Mouse (Mus musculus): ENCODE measurements around the gene Rapgef6. TPM values are rescaled to one million over a fixed set of nuclear protein-coding genes. Genes with fewer than 3 reads are reported as not detected.

Gene Rapgef6
- polyA plus RNA-seq, 1 experiment = 47.2 TPM

- H3K36me3 ChIP-seq (ENCODE audit: control insufficient read depth, insufficient read depth, low read length) = peaks cover 11% of the 10 kb centered on the region; the same call in 1 of the 2 replicates
- no peak overlapping the region for H3K4me3 ChIP-seq (ENCODE audit: extremely low read depth, insufficient read depth, insufficient read length)
- no peak for TF ChIP-seq POLR2A (IDR thresholded peaks at IDR 0.05; ENCODE audit: low read depth, low read length)
- TF ChIP-seq CTCF (IDR thresholded peaks at IDR 0.05; ENCODE audit: extremely low read depth, insufficient read depth, insufficient read length, insufficient replicate concordance) = no peak
- no peak for DNase-seq (ENCODE audit: low read depth in 1 of 2, low spot score in 2 of 2)
- H3K4me1 ChIP-seq (ENCODE audit: control insufficient read depth, insufficient read depth, insufficient read length) = peaks cover 2% of the 10 kb centered on the region
- no peaks in the 10 kb centered on the region for H3K27me3 ChIP-seq (ENCODE audit: control insufficient read depth, insufficient read depth, low read length)
- H3K27ac ChIP-seq (ENCODE audit: insufficient read depth, low read length) = no peak overlapping the region
- WGBS = 75% methylated on average over 2 of the region's 2 CpGs
Observed at GRCm38 (mm10) chr11:54621725-54622124, 99.1 kb downstream of the Rapgef6 start.

GRCm38 (mm10) chr11:54626905-54627304 is 104.3 kb downstream of the Rapgef6 start:
- no peak overlapping the region for H3K4me3 ChIP-seq (ENCODE audit: extremely low read depth, insufficient read depth, insufficient read length)
- TF ChIP-seq POLR2A (IDR thresholded peaks at IDR 0.05; ENCODE audit: low read depth, low read length) (no peak), CTCF (IDR thresholded peaks at IDR 0.05; ENCODE audit: extremely low read depth, insufficient read depth, insufficient read length, insufficient replicate concordance) (no peak)
- H3K27me3 ChIP-seq (ENCODE audit: control insufficient read depth, insufficient read depth, low read length) = no peaks in the 10 kb centered on the region
- WGBS = 11% methylated on average over 1 of the region's 1 CpGs
- H3K4me1 ChIP-seq (ENCODE audit: control insufficient read depth, insufficient read depth, insufficient read length) = peaks cover 2% of the 10 kb centered on the region
- H3K27ac ChIP-seq (ENCODE audit: insufficient read depth, low read length) = no peak overlapping the region
- H3K36me3 ChIP-seq (ENCODE audit: control insufficient read depth, insufficient read depth, low read length) = peaks cover 14% of the 10 kb centered on the region
- peak in 1 of 2 experiments; percentile 7 for DNase-seq (ENCODE audit: low read depth in 1 of 2, low spot score in 2 of 2)

GRCm38 (mm10) chr11:54646420-54646819 is 123.8 kb downstream of the Rapgef6 start:
- peaks cover 4% of the 10 kb centered on the region for H3K4me1 ChIP-seq (ENCODE audit: control insufficient read depth, insufficient read depth, insufficient read length)
- no peak for DNase-seq (ENCODE audit: low read depth in 1 of 2, low spot score in 2 of 2)
- no peak overlapping the region for H3K4me3 ChIP-seq (ENCODE audit: extremely low read depth, insufficient read depth, insufficient read length)
- 95% methylated on average over 4 of the region's 4 CpGs for WGBS
- no peak overlapping the region for H3K27ac ChIP-seq (ENCODE audit: insufficient read depth, low read length)
- TF ChIP-seq POLR2A (IDR thresholded peaks at IDR 0.05; ENCODE audit: low read depth, low read length) (no peak), CTCF (IDR thresholded peaks at IDR 0.05; ENCODE audit: extremely low read depth, insufficient read depth, insufficient read length, insufficient replicate concordance) (no peak)
- no peaks in the 10 kb centered on the region for H3K27me3 ChIP-seq (ENCODE audit: control insufficient read depth, insufficient read depth, low read length)
- peaks cover 21% of the 10 kb centered on the region for H3K36me3 ChIP-seq (ENCODE audit: control insufficient read depth, insufficient read depth, low read length)

- Histone ChIP-seq H3K4me1 (ENCODE audit: control insufficient read depth, insufficient read depth, insufficient read length) (peaks cover 4% of the 10 kb centered on the region), H3K36me3 (ENCODE audit: control insufficient read depth, insufficient read depth, low read length) (peaks cover 16% of the 10 kb centered on the region), H3K4me3 (ENCODE audit: extremely low read depth, insufficient read depth, insufficient read length) (no peak overlapping the region), H3K27me3 (ENCODE audit: control insufficient read depth, insufficient read depth, low read length) (no peaks in the 10 kb centered on the region), H3K27ac (ENCODE audit: insufficient read depth, low read length) (no peak overlapping the region)
- DNase-seq (ENCODE audit: low read depth in 1 of 2, low spot score in 2 of 2) = peak in 1 of 2 experiments; percentile 4
- no peak for TF ChIP-seq POLR2A (IDR thresholded peaks at IDR 0.05; ENCODE audit: low read depth, low read length)
- TF ChIP-seq CTCF (IDR thresholded peaks at IDR 0.05; ENCODE audit: extremely low read depth, insufficient read depth, insufficient read length, insufficient replicate concordance) = no peak
Observed at GRCm38 (mm10) chr11:54648573-54648972, 125.9 kb downstream of the Rapgef6 start.

- no peaks in the 10 kb centered on the region for H3K27me3 ChIP-seq (ENCODE audit: control insufficient read depth, insufficient read depth, low read length)
- H3K4me1 ChIP-seq (ENCODE audit: control insufficient read depth, insufficient read depth, insufficient read length) = no peaks in the 10 kb centered on the region
- TF ChIP-seq POLR2A (IDR thresholded peaks at IDR 0.05; ENCODE audit: low read depth, low read length) = no peak
- no peak overlapping the region for H3K27ac ChIP-seq (ENCODE audit: insufficient read depth, low read length)
- H3K4me3 ChIP-seq (ENCODE audit: extremely low read depth, insufficient read depth, insufficient read length) = no peak overlapping the region
- H3K36me3 ChIP-seq (ENCODE audit: control insufficient read depth, insufficient read depth, low read length) = peaks cover 33% of the 10 kb centered on the region
- WGBS = 84% methylated on average over 2 of the region's 2 CpGs
- no peak for DNase-seq (ENCODE audit: low read depth in 1 of 2, low spot score in 2 of 2)
Observed at GRCm38 (mm10) chr11:54655420-54655819, 132.8 kb downstream of the Rapgef6 start.

GRCm38 (mm10) chr11:54673575-54674298 is 151.1 kb downstream of the Rapgef6 start:
- 93% methylated on average over 8 of the region's 8 CpGs for WGBS
- H3K27ac ChIP-seq (ENCODE audit: insufficient read depth, low read length) = no peak overlapping the region
- TF ChIP-seq CTCF (IDR thresholded peaks at IDR 0.05; ENCODE audit: extremely low read depth, insufficient read depth, insufficient read length, insufficient replicate concordance) (no peak), POLR2A (IDR thresholded peaks at IDR 0.05; ENCODE audit: low read depth, low read length) (no peak)
- no peak overlapping the region for H3K4me3 ChIP-seq (ENCODE audit: extremely low read depth, insufficient read depth, insufficient read length)
- H3K36me3 ChIP-seq (ENCODE audit: control insufficient read depth, insufficient read depth, low read length) = peaks cover 23% of the 10 kb centered on the region
- no peak for DNase-seq (ENCODE audit: low read depth in 1 of 2, low spot score in 2 of 2)
- no peaks in the 10 kb centered on the region for H3K4me1 ChIP-seq (ENCODE audit: control insufficient read depth, insufficient read depth, insufficient read length)
- no peaks in the 10 kb centered on the region for H3K27me3 ChIP-seq (ENCODE audit: control insufficient read depth, insufficient read depth, low read length)

- H3K27ac ChIP-seq (ENCODE audit: insufficient read depth, low read length) = no peak overlapping the region
- H3K4me1 ChIP-seq (ENCODE audit: control insufficient read depth, insufficient read depth, insufficient read length) = no peaks in the 10 kb centered on the region
- H3K27me3 ChIP-seq (ENCODE audit: control insufficient read depth, insufficient read depth, low read length) = no peaks in the 10 kb centered on the region
- H3K4me3 ChIP-seq (ENCODE audit: extremely low read depth, insufficient read depth, insufficient read length) = no peak overlapping the region
- no peak for DNase-seq (ENCODE audit: low read depth in 1 of 2, low spot score in 2 of 2)
- 98% methylated on average over 2 of the region's 2 CpGs for WGBS
- H3K36me3 ChIP-seq (ENCODE audit: control insufficient read depth, insufficient read depth, low read length) = peaks cover 38% of the 10 kb centered on the region
- TF ChIP-seq POLR2A (IDR thresholded peaks at IDR 0.05; ENCODE audit: low read depth, low read length) (no peak), CTCF (IDR thresholded peaks at IDR 0.05; ENCODE audit: extremely low read depth, insufficient read depth, insufficient read length, insufficient replicate concordance) (no peak)
Observed at GRCm38 (mm10) chr11:54675792-54676489, 153.3 kb downstream of the Rapgef6 start.

All from spleen, adult 2 months (tissue).